Comparison of ENCODE assay signal across 16 mouse cellular contexts in genomic region chr10:84310653-84311052, GRCm38 (mm10).
"Had no signal": no experiment of that assay in that cellular context is flagged by ENCODE, and none has a peak within 500 bp of the region (broad histone marks: within the 10 kb centered on the region; RNA-seq: fewer than 3 reads in every experiment).

No protein-coding gene starts in this region.

- H3K4me2 ChIP-seq: neural tube, embryonic 13.5 days; neural tube, embryonic 15.5 days; stomach, embryonic 15.5 days had no signal

- H3K4me1 ChIP-seq: neural tube, embryonic 13.5 days; neural tube, embryonic 15.5 days; stomach, embryonic 15.5 days had no signal

- H3K27ac ChIP-seq: neural tube, embryonic 13.5 days; neural tube, embryonic 15.5 days; stomach, embryonic 15.5 days; stomach, postnatal 0 days had no signal

- H3K4me3 ChIP-seq: neural tube, embryonic 13.5 days; neural tube, embryonic 15.5 days; stomach, embryonic 15.5 days had no signal

- H3K9ac ChIP-seq: neural tube, embryonic 13.5 days; neural tube, embryonic 15.5 days; stomach, embryonic 15.5 days had no signal

- H3K27me3 ChIP-seq: neural tube, embryonic 13.5 days; neural tube, embryonic 15.5 days; stomach, embryonic 15.5 days had no signal

- H3K9me3 ChIP-seq: neural tube, embryonic 13.5 days; neural tube, embryonic 15.5 days; stomach, embryonic 15.5 days had no signal

- DNase-seq: retina, postnatal 1 day; right cerebral cortex, adult 18-20 months; right cerebral cortex, postnatal 14 days; right cerebral cortex, postnatal 25 days; right cerebral cortex, postnatal 4 days; spleen, adult 18-20 months; thymus, adult 18-20 months; thymus, adult 2 months; thymus, postnatal 14 days; thymus, postnatal 25 days; thymus, postnatal 36 days; thymus, postnatal 4 days had no signal

- H3K36me3 ChIP-seq: neural tube, embryonic 13.5 days; neural tube, embryonic 15.5 days; stomach, embryonic 15.5 days had no signal
